Mouse (Mus musculus): ENCODE results near the gene Sh3bp5. TPM values are rescaled to one million over a fixed set of nuclear protein-coding genes. Genes with fewer than 3 reads are reported as not detected.

Sh3bp5 gene
- polyA plus RNA-seq, 1 experiment = 67.5 TPM

- Histone ChIP-seq H3K27ac (replicated peaks; ENCODE audit: low read depth, low read length) (peak overlapping the region; percentile 67), H3K4me3 (ENCODE audit: insufficient read depth, low read depth, low read length) (no peak overlapping the region), H3K4me1 (ENCODE audit: control insufficient read depth, insufficient read depth, insufficient read length, low read length) (peaks cover 59% of the 10 kb centered on the region)
These were observed 14.2 kb downstream of the Sh3bp5 start for GRCm38 (mm10) chr14:31421509-31422295.

- peaks cover 62% of the 10 kb centered on the region for H3K4me1 ChIP-seq (ENCODE audit: control insufficient read depth, insufficient read depth, insufficient read length, low read length)
- H3K27ac ChIP-seq (replicated peaks; ENCODE audit: low read depth, low read length) = no peak overlapping the region; the same call in 1 of the 2 replicates
- no peak overlapping the region for H3K4me3 ChIP-seq (ENCODE audit: insufficient read depth, low read depth, low read length)
These were observed 14.9 kb downstream of the Sh3bp5 start for GRCm38 (mm10) chr14:31420985-31421384.

- Histone ChIP-seq H3K27ac (replicated peaks; ENCODE audit: low read depth, low read length) (0 out of 2 replicates have a peak overlapping the region, but pooled peaks have one; percentile 6), H3K4me3 (ENCODE audit: insufficient read depth, low read depth, low read length) (no peak overlapping the region), H3K4me1 (ENCODE audit: control insufficient read depth, insufficient read depth, insufficient read length, low read length) (peaks cover 64% of the 10 kb centered on the region)
These were observed 15.3 kb downstream of the Sh3bp5 start for GRCm38 (mm10) chr14:31420562-31420961.

GRCm38 (mm10) chr14:31420135-31420534 is 15.7 kb downstream of the Sh3bp5 start:
- H3K27ac ChIP-seq (replicated peaks; ENCODE audit: low read depth, low read length) = peak overlapping the region; percentile 29; the same call in 1 of the 2 replicates
- H3K4me3 ChIP-seq (ENCODE audit: insufficient read depth, low read depth, low read length) = no peak overlapping the region
- peaks cover 66% of the 10 kb centered on the region for H3K4me1 ChIP-seq (ENCODE audit: control insufficient read depth, insufficient read depth, insufficient read length, low read length)

GRCm38 (mm10) chr14:31419279-31419678 is 16.6 kb downstream of the Sh3bp5 start:
- no peak overlapping the region for H3K4me3 ChIP-seq (ENCODE audit: insufficient read depth, low read depth, low read length)
- peaks cover 75% of the 10 kb centered on the region for H3K4me1 ChIP-seq (ENCODE audit: control insufficient read depth, insufficient read depth, insufficient read length, low read length)
- peak overlapping the region; percentile 29 for H3K27ac ChIP-seq (replicated peaks; ENCODE audit: low read depth, low read length)

GRCm38 (mm10) chr14:31416835-31417549 is 18.9 kb downstream of the Sh3bp5 start:
- Histone ChIP-seq H3K27ac (replicated peaks; ENCODE audit: low read depth, low read length) (peak overlapping the region; percentile 36), H3K4me1 (ENCODE audit: control insufficient read depth, insufficient read depth, insufficient read length, low read length) (peaks cover 80% of the 10 kb centered on the region), H3K4me3 (ENCODE audit: insufficient read depth, low read depth, low read length) (no peak overlapping the region)

- H3K4me1 ChIP-seq (ENCODE audit: control insufficient read depth, insufficient read depth, insufficient read length, low read length) = peaks cover 79% of the 10 kb centered on the region
- H3K4me3 ChIP-seq (ENCODE audit: insufficient read depth, low read depth, low read length) = no peak overlapping the region
- peak overlapping the region; percentile 36 for H3K27ac ChIP-seq (replicated peaks; ENCODE audit: low read depth, low read length)
These were observed 19.5 kb downstream of the Sh3bp5 start for GRCm38 (mm10) chr14:31416411-31416810.

- Histone ChIP-seq H3K4me1 (ENCODE audit: control insufficient read depth, insufficient read depth, insufficient read length, low read length) (peaks cover 82% of the 10 kb centered on the region), H3K27ac (replicated peaks; ENCODE audit: low read depth, low read length) (peak overlapping the region; percentile 82), H3K4me3 (ENCODE audit: insufficient read depth, low read depth, low read length) (no peak overlapping the region)
These were observed 20.9 kb downstream of the Sh3bp5 start for GRCm38 (mm10) chr14:31414967-31415376.

GRCm38 (mm10) chr14:31414235-31414966 is 21.5 kb downstream of the Sh3bp5 start:
- Histone ChIP-seq H3K27ac (replicated peaks; ENCODE audit: low read depth, low read length) (peak overlapping the region; percentile 82), H3K4me1 (ENCODE audit: control insufficient read depth, insufficient read depth, insufficient read length, low read length) (peaks cover 82% of the 10 kb centered on the region), H3K4me3 (ENCODE audit: insufficient read depth, low read depth, low read length) (no peak overlapping the region)

- no peak overlapping the region for H3K4me3 ChIP-seq (ENCODE audit: insufficient read depth, low read depth, low read length)
- H3K4me1 ChIP-seq (ENCODE audit: control insufficient read depth, insufficient read depth, insufficient read length, low read length) = peaks cover 82% of the 10 kb centered on the region
- H3K27ac ChIP-seq (replicated peaks; ENCODE audit: low read depth, low read length) = peak overlapping the region; percentile 82
These were observed 22.3 kb downstream of the Sh3bp5 start for GRCm38 (mm10) chr14:31413475-31414086.

GRCm38 (mm10) chr14:31412651-31413056 is 23.2 kb downstream of the Sh3bp5 start:
- Histone ChIP-seq H3K4me3 (ENCODE audit: insufficient read depth, low read depth, low read length) (no peak overlapping the region), H3K4me1 (ENCODE audit: control insufficient read depth, insufficient read depth, insufficient read length, low read length) (peaks cover 87% of the 10 kb centered on the region)

GRCm38 (mm10) chr14:31410737-31411136 is 25.1 kb downstream of the Sh3bp5 start:
- H3K4me1 ChIP-seq (ENCODE audit: control insufficient read depth, insufficient read depth, insufficient read length, low read length) = peaks cover 83% of the 10 kb centered on the region
- H3K4me3 ChIP-seq (ENCODE audit: insufficient read depth, low read depth, low read length) = no peak overlapping the region
- H3K27ac ChIP-seq (replicated peaks; ENCODE audit: low read depth, low read length) = peak overlapping the region; percentile 77

More at GRCm38 (mm10) chr14:31412651-31413056, 23.2 kb downstream of the Sh3bp5 start:
- H3K27ac ChIP-seq (replicated peaks; ENCODE audit: low read depth, low read length) = peak overlapping the region; percentile 77

- Histone ChIP-seq H3K27ac (replicated peaks; ENCODE audit: low read depth, low read length) (peak overlapping the region; percentile 77), H3K4me3 (ENCODE audit: insufficient read depth, low read depth, low read length) (no peak overlapping the region), H3K4me1 (ENCODE audit: control insufficient read depth, insufficient read depth, insufficient read length, low read length) (peaks cover 82% of the 10 kb centered on the region)
These were observed 25.7 kb downstream of the Sh3bp5 start for GRCm38 (mm10) chr14:31410123-31410724.

- peaks cover 70% of the 10 kb centered on the region for H3K4me1 ChIP-seq (ENCODE audit: control insufficient read depth, insufficient read depth, insufficient read length, low read length)
- no peak overlapping the region for H3K4me3 ChIP-seq (ENCODE audit: insufficient read depth, low read depth, low read length)
- peak overlapping the region; percentile 77 for H3K27ac ChIP-seq (replicated peaks; ENCODE audit: low read depth, low read length)
These were observed 27.2 kb downstream of the Sh3bp5 start for GRCm38 (mm10) chr14:31408666-31409065.

Measured in brown adipose tissue, adult 24 weeks (tissue).